Mouse (Mus musculus): ENCODE measurements around the gene Entpd1.

GRCm38 (mm10) chr19:40587491-40588292 lies 24.5 kb upstream of the Entpd1 start:
- TF ChIP-seq POLR2A (IDR thresholded peaks at IDR 0.05; ENCODE audit: extremely low read depth, insufficient read depth, low read length): no peak
- TF ChIP-seq CTCF (IDR thresholded peaks at IDR 0.05; ENCODE audit: low read depth, low read length): no peak
